ENCODE assay signal across 9 mouse cellular contexts in genomic region chr2:172827564-172827963, GRCm38 (mm10).
DNase-seq lines count a peak whose midpoint lies in the region; ATAC-seq and TF ChIP-seq lines count a peak whose summit lies in the region.
"Had no signal": no experiment of that assay in that cellular context is flagged by ENCODE, and none has a peak within 500 bp of the region (broad histone marks: within the 10 kb centered on the region; RNA-seq: fewer than 3 reads in every experiment).

No protein-coding gene starts in this region.

- H3K4me3 ChIP-seq in gastrocnemius, adult 2 months: no peak overlapping the region
- H3K4me3 ChIP-seq: neural tube, embryonic 13.5 days had no signal

- TF ChIP-seq CTCF in gastrocnemius, adult 2 months (IDR thresholded peaks at IDR 0.05): peak; percentile 36

- intact Hi-C loops in gastrocnemius, adult 2 months (cut with DNase I): no loop called here

- peak; percentile 31 for DNase-seq in gastrocnemius, adult 2 months
- DNase-seq in gastrocnemius, adult 8-10 months (ENCODE audit: low spot score in 2 of 2): no peak
- DNase-seq in urinary bladder, postnatal 14 days (ENCODE audit: low spot score): peak; percentile 41
- DNase-seq in urinary bladder, adult 18-20 months (ENCODE audit: low spot score in 2 of 2): no peak
- peak; percentile 25 to 42 for DNase-seq in lung, postnatal 4 days
- DNase-seq in yolk sac, embryonic 10.5 days (ENCODE audit: low spot score): no peak
- no peak for DNase-seq in layer of hippocampus, adult 18-20 months (ENCODE audit: low spot score in 2 of 2)

- peak; percentile 29 for ATAC-seq in granulocyte monocyte progenitor cell, adult 5-6 weeks (replicated peaks; ENCODE audit: poor library complexity, severe bottlenecking)

- no peak overlapping the region for H3K27ac ChIP-seq in gastrocnemius, adult 2 months
- H3K27ac ChIP-seq: neural tube, embryonic 13.5 days had no signal

Comparison
In these comparisons a context has a peak if more than half of its experiments do, and no peak if none do; other contexts are left out.
1. DNase-seq: peak in gastrocnemius, adult 2 months (single experiment), urinary bladder, postnatal 14 days (single experiment) and lung, postnatal 4 days (2 of 2); none in gastrocnemius, adult 8-10 months (0 of 2), urinary bladder, adult 18-20 months (0 of 2), yolk sac, embryonic 10.5 days (single experiment) and layer of hippocampus, adult 18-20 months (0 of 2).